Mouse (Mus musculus) layer of hippocampus, postnatal 14 days (tissue): Measurements from ENCODE around the gene Shroom4. TPM values are rescaled to one million over a fixed set of nuclear protein-coding genes. Genes with fewer than 3 reads are reported as not detected.
"Not testable (repeated sequence)": the region's sequence is repeated elsewhere in the genome, so short reads cannot be mapped to it uniquely, and the experiment has no call there.

Experiments used
- DNase-seq, 2 experiments: peaks; one replicate each; pipeline ENCODE4 v3.0.0; 2021 to 2022; ENCODE audit warnings: low spot score in 2 of 2, mixed read lengths in 1 of 2
- long read RNA-seq, 2 experiments: library from polyadenylated mRNA; stranded (forward); transcript quantifications; one replicate each; pipeline ENCODE4 v2.0.0; 2021
- total RNA-seq, 2 experiments: library from RNA; stranded (reverse); gene quantifications; 2 replicates each; pipeline ENCODE4 v1.2.3; 2021

Gene Shroom4
- 1 to 10 TPM; 6.0 to 6.6 TPM for total RNA-seq
- long read RNA-seq, experiment 1, partial matches to known transcripts, result 0 of 1 reads
- long read RNA-seq, experiment 1, other reads (novel, unspliced or antisense), result 1 of 1 reads
- long read RNA-seq, experiment 2, result 0 reads

GRCm38 (mm10) chrX:6399626-6400397 lies at the start of gene Shroom4:
TSS of gene Shroom4 (plus strand) at chrX:6399854.
- DNase-seq, result peak; percentile 28 to 38

- DNase-seq, result no peak
These were observed 42.8 kb upstream of the Shroom4 start for GRCm38 (mm10) chrX:6356876-6357275.

GRCm38 (mm10) chrX:6357503-6358114 lies 42.0 kb upstream of the Shroom4 start:
- DNase-seq, result no peak

GRCm38 (mm10) chrX:6368822-6369221 lies 30.8 kb upstream of the Shroom4 start:
- DNase-seq, result no peak

- DNase-seq, result peak in 1 of 2 experiments; percentile 3
These were observed 28.9 kb upstream of the Shroom4 start for GRCm38 (mm10) chrX:6370706-6371105.

- no peak for DNase-seq
These were observed 5.8 kb upstream of the Shroom4 start for GRCm38 (mm10) chrX:6393861-6394260.

GRCm38 (mm10) chrX:6399193-6399592 lies 461 bp upstream of the Shroom4 start:
- no peak for DNase-seq

GRCm38 (mm10) chrX:6400398-6401020 lies 855 bp downstream of the Shroom4 start:
- DNase-seq, result no peak

- no peak for DNase-seq
These were observed 3.3 kb downstream of the Shroom4 start for GRCm38 (mm10) chrX:6402921-6403320.

GRCm38 (mm10) chrX:6409114-6409513 lies 9.5 kb downstream of the Shroom4 start:
- no peak for DNase-seq

- DNase-seq, result no peak
These were observed 15.8 kb downstream of the Shroom4 start for GRCm38 (mm10) chrX:6415412-6415811.

GRCm38 (mm10) chrX:6415936-6416335 lies 16.3 kb downstream of the Shroom4 start:
- DNase-seq, result no peak

- DNase-seq, result no peak
These were observed 18.5 kb downstream of the Shroom4 start for GRCm38 (mm10) chrX:6418140-6418539.

GRCm38 (mm10) chrX:6435260-6435659 lies 35.6 kb downstream of the Shroom4 start:
- no peak for DNase-seq

- DNase-seq, result no peak
These were observed 46.8 kb downstream of the Shroom4 start for GRCm38 (mm10) chrX:6446422-6446821.

- DNase-seq, result peak; percentile 19 to 26
These were observed 48.3 kb downstream of the Shroom4 start for GRCm38 (mm10) chrX:6448001-6448400.

- peak in 1 of 2 experiments; percentile 15 for DNase-seq
These were observed 53.6 kb downstream of the Shroom4 start for GRCm38 (mm10) chrX:6453220-6453619.

- DNase-seq, result not testable (repeated sequence)
These were observed 69.6 kb downstream of the Shroom4 start for GRCm38 (mm10) chrX:6469251-6469650.

- not testable (repeated sequence) for DNase-seq
These were observed 72.9 kb downstream of the Shroom4 start for GRCm38 (mm10) chrX:6472563-6472962.

GRCm38 (mm10) chrX:6475177-6475576 lies 75.5 kb downstream of the Shroom4 start:
- DNase-seq, result peak in 1 of 2 experiments; percentile 7

GRCm38 (mm10) chrX:6482268-6482667 lies 82.6 kb downstream of the Shroom4 start:
- no peak for DNase-seq

GRCm38 (mm10) chrX:6483817-6484216 lies 84.2 kb downstream of the Shroom4 start:
- DNase-seq, result no peak
